Mouse (Mus musculus): ENCODE measurements around the gene A1cf. TPM values are rescaled to one million over a fixed set of nuclear protein-coding genes. Genes with fewer than 3 reads are reported as not detected.

Gene A1cf
- total and polyA plus RNA-seq, 3 experiments = not detected

DNA sequence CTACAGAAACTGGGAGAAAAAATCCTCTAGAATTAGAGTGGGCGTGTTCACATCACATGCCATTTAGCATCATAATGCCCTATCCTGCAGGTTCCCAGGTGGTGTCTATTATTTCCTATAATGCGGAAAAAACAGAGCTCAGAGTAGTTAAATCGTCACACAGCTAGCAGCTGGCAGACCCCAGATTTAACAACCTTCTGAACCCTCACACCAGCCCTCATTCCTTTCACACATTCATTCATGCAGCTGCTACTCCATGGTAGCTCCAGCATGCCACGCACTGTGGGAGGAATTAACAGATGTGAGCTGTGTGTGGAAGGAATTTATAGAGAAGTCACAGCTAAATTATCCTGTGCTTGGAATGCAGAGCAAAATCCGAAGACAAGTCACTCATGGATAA, 53.3 kb downstream of the A1cf start:
- H3K79me2 ChIP-seq (replicated peaks; ENCODE audit: control insufficient read depth, extremely low read depth, insufficient read depth, poor library complexity, severe bottlenecking) = no peaks in the 10 kb centered on the region
- peaks cover 0 to 8% of the 10 kb centered on the region in 2 experiments; a peak in 2 of 4 replicates for H3K4me1 ChIP-seq (ENCODE audit: control insufficient read depth in 1 of 2, insufficient read depth in 2 of 2)
- no peak overlapping the region for H3K4me3 ChIP-seq (replicated peaks in 1 of 3; ENCODE audit: low read depth in 2 of 3, low read length in 2 of 3, poor library complexity in 1 of 3)
- H3K27me3 ChIP-seq (replicated peaks) = no peaks in the 10 kb centered on the region
- TF ChIP-seq ZMIZ1 (IDR thresholded peaks at IDR 0.05; ENCODE audit: low read depth, low read length) (no peak), KAT2A (IDR thresholded peaks at IDR 0.05; ENCODE audit: insufficient replicate concordance, low read length) (no peak), MAZ (IDR thresholded peaks at IDR 0.05; ENCODE audit: low read depth, low read length) (no peak), NELFE (IDR thresholded peaks at IDR 0.05; ENCODE audit: low read depth, low read length) (no peak), USF1 (IDR thresholded peaks at IDR 0.05; ENCODE audit: low read depth, low read length) (no peak), MAX (IDR thresholded peaks at IDR 0.05; ENCODE audit: low read length) (no peak), JUND (conservative IDR thresholded peaks at IDR 0.05; ENCODE audit: low read depth, low read length) (no peak), IRF4 (IDR thresholded peaks at IDR 0.05; ENCODE audit: low read depth, low read length) (no peak), E2F4 (IDR thresholded peaks at IDR 0.05; ENCODE audit: insufficient replicate concordance, low read depth, low read length) (no peak), MEF2A (IDR thresholded peaks at IDR 0.05; ENCODE audit: borderline replicate concordance, low read depth, low read length) (no peak), CHD1 (IDR thresholded peaks at IDR 0.05; ENCODE audit: low read depth, low read length) (no peak), PAX5 (IDR thresholded peaks at IDR 0.05; ENCODE audit: low read length) (no peak)
- H3K9me3 ChIP-seq (replicated peaks; ENCODE audit: low read length) = no peaks in the 10 kb centered on the region
- no peak overlapping the region for H3K9ac ChIP-seq (ENCODE audit: insufficient read depth, low read depth)
- H3K36me3 ChIP-seq (replicated peaks in 1 of 2; ENCODE audit: control insufficient read depth in 1 of 2, insufficient read depth in 1 of 2, low read length in 1 of 2) = no peaks in the 10 kb centered on the region
- dilution Hi-C loops (cut with MboI; ENCODE audit: extremely low pct_ligation_motif_present, extremely low pct_unique_long_range_greater_than_20kb, low sequenced_read_pairs) = no loop called here
- in situ Hi-C loops (cut with MboI; ENCODE audit: low pct_ligation_motif_present, low pct_unique_long_range_greater_than_20kb, low sequenced_read_pairs) = no loop called here
- no peak overlapping the region for H3K4me2 ChIP-seq (ENCODE audit: insufficient read depth, low read depth, poor library complexity, severe bottlenecking)
- no peak for DNase-seq (ENCODE audit: extremely low read depth)
- no peak overlapping the region for H3K27ac ChIP-seq (ENCODE audit: insufficient read depth, low read depth)

- Histone ChIP-seq H3K9me3 (replicated peaks; ENCODE audit: low read length) (no peaks in the 10 kb centered on the region), H3K36me3 (replicated peaks in 1 of 2; ENCODE audit: control insufficient read depth in 1 of 2, insufficient read depth in 1 of 2, low read length in 1 of 2) (no peaks in the 10 kb centered on the region), H3K4me3 (replicated peaks in 1 of 3; ENCODE audit: low read depth in 2 of 3, low read length in 2 of 3, poor library complexity in 1 of 3) (no peak overlapping the region), H3K27ac (ENCODE audit: insufficient read depth, low read depth) (no peak overlapping the region), H3K27me3 (replicated peaks) (no peaks in the 10 kb centered on the region), H3K9ac (ENCODE audit: insufficient read depth, low read depth) (no peak overlapping the region), H3K4me1 (ENCODE audit: control insufficient read depth in 1 of 2, insufficient read depth in 2 of 2) (peaks cover 0 to 8% of the 10 kb centered on the region in 2 experiments; a peak in 2 of 4 replicates), H3K79me2 (replicated peaks; ENCODE audit: control insufficient read depth, extremely low read depth, insufficient read depth, poor library complexity, severe bottlenecking) (no peaks in the 10 kb centered on the region), H3K4me2 (ENCODE audit: insufficient read depth, low read depth, poor library complexity, severe bottlenecking) (no peak overlapping the region)
- dilution Hi-C loops (cut with MboI; ENCODE audit: extremely low pct_ligation_motif_present, extremely low pct_unique_long_range_greater_than_20kb, low sequenced_read_pairs) (no loop called here), in situ Hi-C loops (cut with MboI; ENCODE audit: low pct_ligation_motif_present, low pct_unique_long_range_greater_than_20kb, low sequenced_read_pairs) (no loop called here)
- DNase-seq (ENCODE audit: extremely low read depth) = no peak
- TF ChIP-seq USF2 (conservative IDR thresholded peaks at IDR 0.05; ENCODE audit: low read depth, low read length) = no peak
- TF ChIP-seq MAX (IDR thresholded peaks at IDR 0.05; ENCODE audit: low read length) = no peak
- TF ChIP-seq ZNF384 (IDR thresholded peaks at IDR 0.05; ENCODE audit: low read depth, low read length) = no peak
Measured at GRCm38 (mm10) chr19:31923615-31924352, 55.2 kb downstream of the A1cf start.

Data from CH12.LX (cell line).